Mouse (Mus musculus): ENCODE measurements around the gene Lhx5.

DNA sequence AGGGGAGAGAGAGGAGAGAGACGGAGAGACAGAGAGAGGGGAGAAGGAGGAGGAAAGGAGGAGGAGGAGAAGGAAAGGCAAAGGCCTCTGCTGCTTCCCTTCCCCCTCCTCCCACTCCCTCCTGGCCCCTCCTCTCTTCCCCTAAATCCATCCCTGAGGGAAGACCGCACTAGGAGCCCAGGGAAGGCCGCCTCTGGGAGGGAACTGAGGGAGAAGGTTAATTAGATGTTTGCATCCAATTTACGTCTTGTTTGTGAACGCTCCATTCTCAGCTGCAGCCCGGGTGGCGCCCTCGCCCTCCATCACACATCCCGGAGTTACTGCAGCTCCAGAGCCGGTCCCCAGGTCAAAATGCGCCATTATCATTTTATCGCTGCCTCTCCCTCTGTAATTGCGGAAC is 33.5 kb upstream of the Lhx5 start:
- TF ChIP-seq POLR2A (IDR thresholded peaks at IDR 0.05; ENCODE audit: borderline replicate concordance, control insufficient read depth, low read depth, low read length) (no peak), CTCF (IDR thresholded peaks at IDR 0.05; ENCODE audit: control insufficient read depth, insufficient read depth, low read length) (no peak)
